Mouse (Mus musculus): Measurements from ENCODE around the gene Olfr801.

Olfr801 gene

DNA sequence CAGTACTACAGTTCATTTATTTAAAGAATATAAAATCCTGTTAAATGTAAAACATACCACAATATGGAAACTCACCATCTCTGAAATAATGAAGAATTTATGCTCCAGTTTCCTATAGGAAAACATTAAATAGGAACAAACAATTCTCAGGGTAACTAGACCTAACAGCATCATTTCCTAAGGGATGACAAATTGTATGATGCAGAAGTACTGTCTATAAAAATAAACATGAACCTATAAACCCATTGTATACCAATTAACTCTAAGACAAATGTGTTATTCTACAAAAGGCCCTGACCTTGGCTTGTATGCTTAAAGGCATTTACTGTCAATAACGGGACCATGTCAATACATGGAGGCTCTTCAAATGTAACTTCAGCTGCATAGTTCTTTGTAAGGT, at the start of gene Olfr801:
Olfr801 (minus strand) TSS at position 101 of the 400 bp plus-strand sequence.
- no peak for DNase-seq

DNA sequence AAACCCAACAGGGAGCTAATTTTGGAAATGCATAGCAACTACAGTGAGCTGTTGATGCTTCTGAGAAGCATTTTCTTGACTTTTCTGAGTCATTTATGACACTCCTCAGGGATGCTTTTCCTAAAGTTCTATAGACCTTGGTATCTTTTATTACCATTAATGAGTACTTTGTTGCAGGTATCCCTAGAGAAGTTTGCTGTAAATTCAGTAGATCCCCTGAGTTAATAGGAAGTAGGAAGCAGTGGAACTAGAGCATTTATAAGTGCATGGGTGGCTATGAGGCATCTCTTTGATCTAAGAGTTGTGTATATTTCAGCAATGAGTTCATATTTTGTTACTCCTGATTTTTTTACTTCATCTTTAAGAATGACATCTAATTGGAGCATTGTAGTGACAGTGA, 29.2 kb upstream of the Olfr801 start, which contains the start of gene Olfr804:
Olfr804 (plus strand) TSS at position 301 of the 400 bp plus-strand sequence.
- no peak for DNase-seq

DNA sequence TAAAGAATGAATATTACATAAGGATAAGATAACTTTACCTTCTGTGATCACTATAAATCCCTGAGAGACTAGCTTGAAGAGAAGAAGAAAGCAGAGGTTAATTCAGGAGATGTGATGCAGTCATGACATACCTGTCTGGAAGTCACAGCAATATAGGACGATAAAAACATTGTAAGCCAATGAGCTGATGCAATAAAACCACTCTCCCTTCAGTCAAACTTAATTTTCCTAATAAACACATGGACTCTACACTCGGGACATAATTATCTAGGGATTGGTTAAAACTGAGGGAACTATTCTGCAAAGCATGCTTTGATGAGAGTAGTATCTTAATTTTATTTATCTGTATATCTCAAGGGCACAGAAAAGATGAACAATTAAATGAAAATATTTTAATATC, 20.5 kb upstream of the Olfr801 start, which contains the start of gene Olfr803:
Olfr803 (minus strand) TSS at position 101 of the 400 bp plus-strand sequence.
- DNase-seq = no peak

DNA sequence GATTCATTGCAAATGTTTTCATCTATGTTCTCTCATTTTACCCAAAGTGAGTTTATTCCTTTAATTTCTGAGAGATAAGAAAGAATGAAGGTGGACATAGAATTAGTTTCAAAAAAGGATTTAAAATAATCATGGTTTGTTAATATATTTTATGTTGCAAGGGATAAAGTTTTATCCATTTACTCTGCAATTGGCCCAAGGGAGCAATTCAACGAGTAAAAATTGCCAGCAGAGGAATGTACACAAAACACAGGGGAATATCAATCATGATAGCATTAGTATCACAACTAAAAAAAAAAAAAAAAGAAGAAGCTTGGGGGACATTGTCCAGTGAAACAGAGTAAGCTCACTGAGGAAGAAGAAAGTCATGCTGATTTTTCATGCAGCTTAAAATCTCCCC, 14.4 kb upstream of the Olfr801 start, which contains the start of gene Olfr802:
Olfr802 (minus strand) TSS at position 101 of the 400 bp plus-strand sequence.
- DNase-seq = no peak

DNA sequence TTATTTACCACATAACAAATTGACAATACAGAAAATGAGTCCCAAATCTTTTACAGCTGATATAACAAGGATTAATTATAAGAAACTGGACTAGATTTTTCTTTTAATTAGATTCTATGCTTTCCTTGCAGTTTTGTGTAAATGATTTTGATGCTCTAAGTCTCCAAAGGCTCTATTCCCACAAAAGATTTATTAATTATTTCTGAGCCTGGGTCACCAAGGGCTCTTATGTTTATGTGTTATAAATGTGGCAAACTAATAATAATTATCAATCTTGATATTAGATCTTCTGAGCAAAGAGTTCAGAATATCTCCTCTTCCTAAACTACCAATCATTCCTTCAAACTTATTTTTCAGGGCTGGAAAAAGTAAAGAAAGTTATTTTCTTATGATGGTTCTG, 16.3 kb downstream of the Olfr801 start, which contains the start of gene Olfr800:
Olfr800 (plus strand) TSS at position 301 of the 400 bp plus-strand sequence.
- no peak for DNase-seq

DNA sequence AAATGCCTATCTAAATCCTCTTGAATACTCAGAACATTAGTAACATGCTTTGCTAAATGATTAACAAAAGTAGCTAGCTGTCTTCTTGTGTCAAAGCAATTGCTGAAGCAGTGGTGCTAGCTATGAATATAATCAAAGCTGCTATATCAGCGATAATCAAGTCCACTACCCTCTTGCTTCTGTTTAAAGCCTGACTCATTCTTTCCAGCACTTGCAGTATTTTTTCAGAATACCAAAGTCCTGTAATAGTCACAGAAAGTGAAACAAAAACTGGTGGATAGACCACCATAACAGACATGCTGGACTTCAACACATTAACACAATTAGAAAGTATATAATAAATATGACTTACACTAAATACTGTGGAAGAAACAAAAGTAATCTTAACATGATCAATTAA, 21.9 kb downstream of the Olfr801 start:
- no peak for DNase-seq

DNA sequence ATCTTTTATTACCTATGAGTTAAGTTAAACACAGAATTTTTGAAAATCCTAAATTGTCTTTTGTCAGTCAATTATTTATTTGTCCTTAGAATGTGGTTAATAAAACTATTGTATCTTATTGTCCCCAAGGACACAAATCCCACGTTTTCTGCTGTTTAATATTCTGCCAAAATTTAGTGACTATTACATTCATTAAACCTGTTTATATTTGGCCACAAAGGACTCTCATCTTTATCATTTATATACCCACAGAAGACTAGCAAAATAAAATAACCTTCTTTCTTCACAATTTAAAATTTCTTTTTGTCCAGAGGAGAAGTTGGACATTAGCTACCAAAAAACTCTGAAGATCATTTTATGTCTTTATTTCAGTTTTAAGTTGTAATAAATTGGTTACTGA, 36.5 kb downstream of the Olfr801 start, which contains the start of gene Olfr799:
Olfr799 (plus strand) TSS at position 301 of the 400 bp plus-strand sequence.
- no peak for DNase-seq

DNA sequence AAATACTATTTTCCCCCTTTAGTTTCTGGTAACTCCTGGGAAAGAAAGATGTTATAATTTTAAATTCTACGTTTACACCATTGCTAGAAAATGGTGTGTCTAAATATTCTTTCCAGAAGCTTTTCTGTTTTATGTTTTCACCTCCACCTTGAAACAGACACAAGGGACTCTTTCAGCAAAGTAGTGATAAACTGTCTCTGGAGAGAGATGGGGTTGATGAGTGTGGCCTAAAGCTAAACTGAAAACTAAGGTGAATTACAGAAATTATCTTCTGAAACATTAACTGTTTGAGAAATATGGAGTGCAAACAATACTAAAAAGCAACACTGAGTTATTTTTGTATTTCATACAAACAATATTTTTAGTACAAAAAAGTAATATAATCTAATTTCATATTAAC, 45.8 kb downstream of the Olfr801 start, which contains the start of gene Olfr798:
Olfr798 (minus strand) TSS at position 101 of the 400 bp plus-strand sequence.
- no peak for DNase-seq

DNA sequence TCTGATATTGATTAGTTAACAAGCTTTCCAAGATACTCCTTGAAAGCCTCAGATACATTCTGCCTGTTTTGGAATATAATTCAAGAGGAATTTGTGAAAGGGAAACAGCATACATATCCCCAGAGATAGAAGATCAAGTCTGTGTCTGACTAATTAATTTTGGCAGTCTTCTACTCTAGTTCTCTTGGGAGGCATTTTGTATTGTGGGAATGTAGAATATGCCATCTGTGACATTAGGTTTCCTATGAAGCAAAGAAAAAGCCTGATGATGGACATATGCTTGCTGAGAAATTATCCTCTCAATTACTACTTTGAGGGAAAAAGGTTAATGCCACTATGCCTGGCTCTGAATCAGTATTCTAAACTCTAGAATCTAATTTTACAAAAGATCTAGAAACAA, 50.4 kb downstream of the Olfr801 start:
- no peak for DNase-seq

DNA sequence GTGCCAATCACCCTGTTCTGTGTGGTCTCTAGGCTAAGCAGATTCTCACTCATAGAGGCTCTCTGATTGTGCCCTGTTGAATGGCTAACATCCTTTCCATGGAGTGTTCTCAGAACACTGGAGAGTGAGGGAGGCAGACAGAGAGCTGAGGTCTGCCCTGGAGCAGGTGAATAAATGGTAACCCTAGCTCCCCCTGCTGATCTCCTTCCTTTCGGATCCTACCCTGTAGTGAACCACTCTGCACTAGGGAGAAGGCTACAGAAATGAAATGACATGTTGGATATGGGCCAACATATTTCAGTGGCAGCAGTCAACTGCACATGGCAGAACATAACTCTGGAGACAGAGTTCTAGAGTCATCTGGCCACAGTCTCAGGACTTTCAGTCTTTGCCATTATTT, 51.9 kb downstream of the Olfr801 start:
- no peak for DNase-seq

Measured in cerebellum, adult 11-12 months (tissue).